ENCODE assay signal across 8 mouse cellular contexts in genomic region chr11:106083708-106084701, GRCm38 (mm10). TPM values are rescaled to one million over a fixed set of nuclear protein-coding genes. Genes with fewer than 3 reads are reported as not detected.
DNase-seq lines count a peak whose midpoint lies in the region; ATAC-seq and TF ChIP-seq lines count a peak whose summit lies in the region.

Gene Map3k3 (plus strand): TSS chr11:106084613.

- no peaks in the 10 kb centered on the region for H3K27me3 ChIP-seq in heart, embryonic 12.5 days (replicated peaks)
- H3K27me3 ChIP-seq in kidney, postnatal 0 days (ENCODE audit: insufficient read depth, low read length): no peaks in the 10 kb centered on the region
- no peaks in the 10 kb centered on the region for H3K27me3 ChIP-seq in liver, embryonic 11.5 days (replicated peaks; ENCODE audit: control insufficient read depth, insufficient read depth, low read length)
- H3K27me3 ChIP-seq in stomach, embryonic 14.5 days (ENCODE audit: control insufficient read depth, insufficient read depth, low read length): no peaks in the 10 kb centered on the region

- DNase-seq in CD4-positive helper T cell, adult 2 months (ENCODE audit: low read depth, low spot score): peak; percentile 100
- peak; percentile 100 for DNase-seq in brain, embryonic 18.5 days (ENCODE audit: low read depth, low spot score)
- DNase-seq in kidney, postnatal 0 days (ENCODE audit: low spot score): peak; percentile 100
- peak; percentile 92 for DNase-seq in liver, embryonic 11.5 days (ENCODE audit: low spot score)
- DNase-seq in naive thymus-derived CD4-positive, alpha-beta T cell, adult 2 months (ENCODE audit: low read depth): peak; percentile 99

- peak within 1 kb of the TSS; percentile 99 for H3K4me3 ChIP-seq in heart, embryonic 12.5 days
- H3K4me3 ChIP-seq in kidney, postnatal 0 days (replicated peaks; ENCODE audit: low read depth, low read length): peak within 1 kb of the TSS; percentile 100
- peak within 1 kb of the TSS; percentile 95 for H3K4me3 ChIP-seq in liver, embryonic 11.5 days (ENCODE audit: low read depth, low read length)
- H3K4me3 ChIP-seq in stomach, embryonic 14.5 days (ENCODE audit: low read depth, low read length): peak within 1 kb of the TSS; percentile 89

- H3K4me2 ChIP-seq in heart, embryonic 12.5 days: peak within 1 kb of the TSS; percentile 86
- H3K4me2 ChIP-seq in kidney, postnatal 0 days (ENCODE audit: low read length): peak within 1 kb of the TSS; percentile 85
- H3K4me2 ChIP-seq in liver, embryonic 11.5 days: peak within 1 kb of the TSS; percentile 93
- peak within 1 kb of the TSS; percentile 64 for H3K4me2 ChIP-seq in stomach, embryonic 14.5 days (replicated peaks; ENCODE audit: low read depth, low read length)

- WGBS in heart, embryonic 12.5 days: under 1% methylated on average over 69 of the region's 69 CpGs
- whole genome bisulfite sequencing in kidney, postnatal 0 days: under 1% methylated on average over 69 of the region's 69 CpGs
- under 1% methylated on average over 69 of the region's 69 CpGs for WGBS in liver, embryonic 11.5 days
- 1% methylated on average over 69 of the region's 69 CpGs for WGBS in stomach, embryonic 14.5 days

- TF ChIP-seq CTCF in kidney, postnatal 0 days (IDR thresholded peaks at IDR 0.05; ENCODE audit: low read depth): peak; percentile 69

- ATAC-seq in erythroid progenitor cell, adult 5-6 weeks (replicated peaks; ENCODE audit: low FRiP score, poor library complexity, severe bottlenecking): peak; percentile 98
- ATAC-seq in heart, embryonic 12.5 days (ENCODE audit: insufficient number of reproducible peaks, low FRiP score): peak; percentile 98
- ATAC-seq in kidney, postnatal 0 days (replicated peaks; ENCODE audit: low FRiP score, low read depth): peak; percentile 99
- ATAC-seq in liver, embryonic 11.5 days (replicated peaks; ENCODE audit: low FRiP score): peak; percentile 97
- ATAC-seq in stomach, embryonic 14.5 days (ENCODE audit: insufficient number of reproducible peaks, insufficient read depth, low FRiP score, low read depth): peak; percentile 99

- no peaks in the 10 kb centered on the region for H3K9me3 ChIP-seq in heart, embryonic 12.5 days (replicated peaks)
- no peaks in the 10 kb centered on the region for H3K9me3 ChIP-seq in kidney, postnatal 0 days (replicated peaks; ENCODE audit: low read length)
- no peaks in the 10 kb centered on the region for H3K9me3 ChIP-seq in liver, embryonic 11.5 days (ENCODE audit: control insufficient read depth, low read length)
- no peaks in the 10 kb centered on the region for H3K9me3 ChIP-seq in stomach, embryonic 14.5 days (ENCODE audit: control insufficient read depth, low read depth, low read length)

- no peaks in the 10 kb centered on the region for H3K36me3 ChIP-seq in heart, embryonic 12.5 days
- no peaks in the 10 kb centered on the region for H3K36me3 ChIP-seq in kidney, postnatal 0 days (ENCODE audit: insufficient read depth, low read length)
- no peaks in the 10 kb centered on the region for H3K36me3 ChIP-seq in liver, embryonic 11.5 days (ENCODE audit: control insufficient read depth, insufficient read depth, low read length)
- H3K36me3 ChIP-seq in stomach, embryonic 14.5 days (ENCODE audit: control insufficient read depth, insufficient read depth, low read length): no peaks in the 10 kb centered on the region

- peaks cover 9% of the 10 kb centered on the region; the same call in 1 of the 2 replicates for H3K4me1 ChIP-seq in heart, embryonic 12.5 days (replicated peaks)
- H3K4me1 ChIP-seq in kidney, postnatal 0 days (replicated peaks; ENCODE audit: insufficient read depth, low read length): peaks cover 9% of the 10 kb centered on the region
- H3K4me1 ChIP-seq in liver, embryonic 11.5 days (replicated peaks; ENCODE audit: control insufficient read depth, insufficient read depth, low read length): peaks cover 7% of the 10 kb centered on the region; the same call in 1 of the 2 replicates
- H3K4me1 ChIP-seq in stomach, embryonic 14.5 days (ENCODE audit: control insufficient read depth, insufficient read depth, low read length): peaks cover 9% of the 10 kb centered on the region; the same call in 1 of the 2 replicates

- H3K27ac ChIP-seq in heart, embryonic 12.5 days (ENCODE audit: poor library complexity, severe bottlenecking): peak within 1 kb of the TSS; percentile 99
- H3K27ac ChIP-seq in kidney, postnatal 0 days: peak within 1 kb of the TSS; percentile 100
- peak within 1 kb of the TSS; percentile 97 for H3K27ac ChIP-seq in liver, embryonic 11.5 days (ENCODE audit: low read depth, low read length)
- H3K27ac ChIP-seq in stomach, embryonic 14.5 days (ENCODE audit: low read length): peak within 1 kb of the TSS; percentile 98

- H3K9ac ChIP-seq in heart, embryonic 12.5 days: peak within 1 kb of the TSS; percentile 98
- H3K9ac ChIP-seq in kidney, postnatal 0 days (ENCODE audit: low read depth, low read length): peak within 1 kb of the TSS; percentile 97
- peak within 1 kb of the TSS; percentile 76 for H3K9ac ChIP-seq in liver, embryonic 11.5 days (ENCODE audit: low read depth, low read length)
- H3K9ac ChIP-seq in stomach, embryonic 14.5 days (replicated peaks; ENCODE audit: low read depth, low read length): peak within 1 kb of the TSS; percentile 88

RNA-seq across cellular contexts. Expression of gene Map3k3, which starts in this region (rescaled TPM):
- total RNA-seq in erythroid progenitor cell, adult 5-6 weeks (2015; ENCODE audit: low replicate concordance): 9.6 and 11.5 TPM in 2 replicates
- 5.7 and 6.2 TPM in 2 replicates for total RNA-seq in erythroid progenitor cell, adult 5-6 weeks (2017; ENCODE audit: low replicate concordance)
- 35.0 and 35.3 TPM in 2 replicates for polyA plus RNA-seq in heart, embryonic 12.5 days (2016; fragmentation: Nextera tagmentation; extraction: Ambion mirVana)
- polyA plus RNA-seq in kidney, postnatal 0 days (2015; fragmentation: Nextera tagmentation; extraction: Ambion mirVana): 20.0 and 20.5 TPM in 2 replicates
- polyA plus RNA-seq in liver, embryonic 11.5 days (2014; fragmentation: Nextera tagmentation; extraction: Ambion mirVana): 12.8 and 17.4 TPM in 2 replicates
- 20.7 and 25.8 TPM in 2 replicates for polyA plus RNA-seq in stomach, embryonic 14.5 days (2014; fragmentation: Nextera tagmentation; extraction: Ambion mirVana)

Comparison
In these comparisons a context has a peak if more than half of its experiments do, and no peak if none do; other contexts are left out.
1. Peak in every context shown above with its lines: DNase-seq, ATAC-seq, H3K4me3 ChIP-seq and H3K27ac ChIP-seq.